Mouse (Mus musculus) liver, postnatal 0 days (tissue): ENCODE results near the gene Lrrc49.

Source experiments
- CTCF ChIP-seq: sonication (generic); IDR thresholded peaks from 2 replicates; pipeline ENCODE4 v1.5.1; 2016; ENCODE audit warnings: antibody characterized with exemption, low read depth
- EP300 ChIP-seq: IDR thresholded peaks from 2 replicates; pipeline ENCODE4 v1.6.1; 2016; ENCODE audit warnings: antibody characterized with exemption, low read depth, mild to moderate bottlenecking

GRCm38 (mm10) chr9:60546169-60546568, 141.8 kb downstream of the Lrrc49 start:
- TF ChIP-seq CTCF = no peak
- no peak for TF ChIP-seq EP300
